ENCODE assay signal across 16 mouse cellular contexts in the genomic region with DNA sequence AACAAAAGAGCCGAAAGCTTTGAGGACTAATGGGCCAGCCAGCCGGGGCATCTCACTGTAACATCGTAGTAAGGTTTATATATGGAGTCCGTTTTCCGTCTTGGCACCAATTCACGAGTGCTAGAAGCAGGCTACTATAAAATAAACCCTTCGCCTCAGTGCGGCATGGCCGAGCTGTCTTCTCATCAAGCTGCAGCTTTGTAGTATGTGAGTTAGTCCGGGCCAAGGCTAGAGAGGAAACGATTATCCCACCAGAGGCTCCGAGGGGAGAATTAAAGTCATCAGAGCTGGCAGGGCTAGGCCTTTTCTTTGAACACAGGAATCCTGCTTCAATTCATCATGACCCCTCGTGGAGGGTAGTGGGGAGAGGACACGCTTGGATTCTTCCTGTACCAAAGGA.
DNase-seq lines count a peak whose midpoint lies in the region; ATAC-seq and TF ChIP-seq lines count a peak whose summit lies in the region.
"Had no signal": no experiment of that assay in that cellular context is flagged by ENCODE, and none has a peak within 500 bp of the region (broad histone marks: within the 10 kb centered on the region; RNA-seq: fewer than 3 reads in every experiment).

No protein-coding gene starts in this region.

- H3K9ac ChIP-seq in forebrain, postnatal 0 days, result no peak overlapping the region
- H3K9ac ChIP-seq in embryonic facial prominence, embryonic 11.5 days (replicated peaks; ENCODE audit: low read length), result no peak overlapping the region
- H3K9ac ChIP-seq in stomach, embryonic 14.5 days (replicated peaks; ENCODE audit: low read depth, low read length), result no peak overlapping the region
- H3K9ac ChIP-seq: embryonic facial prominence, embryonic 15.5 days; forebrain, embryonic 13.5 days; liver, embryonic 14.5 days had no signal

- WGBS in forebrain, embryonic 10.5 days, result 65% methylated on average over 14 of the region's 14 CpGs
- 37% methylated on average over 14 of the region's 14 CpGs for WGBS in forebrain, postnatal 0 days
- WGBS in embryonic facial prominence, embryonic 11.5 days, result 35% methylated on average over 14 of the region's 14 CpGs
- WGBS in stomach, embryonic 14.5 days, result 45% methylated on average over 14 of the region's 14 CpGs

- 0 out of 2 replicates have a peak overlapping the region, but pooled peaks have one; percentile 37 for H3K27ac ChIP-seq in forebrain, embryonic 10.5 days
- H3K27ac ChIP-seq in forebrain, postnatal 0 days (ENCODE audit: low read depth, low read length), result no peak overlapping the region
- H3K27ac ChIP-seq in embryonic facial prominence, embryonic 11.5 days (replicated peaks; ENCODE audit: low read depth, low read length), result no peak overlapping the region
- peak overlapping the region; percentile 52 for H3K27ac ChIP-seq in stomach, embryonic 14.5 days (ENCODE audit: low read length)
- H3K27ac ChIP-seq: embryonic facial prominence, embryonic 15.5 days; forebrain, embryonic 13.5 days; heart, embryonic 10.5 days; liver, embryonic 14.5 days had no signal

- TF ChIP-seq CTCF in forebrain, postnatal 0 days (IDR thresholded peaks at IDR 0.05; ENCODE audit: low read depth), result no peak

- H3K4me2 ChIP-seq in forebrain, postnatal 0 days (ENCODE audit: low read depth), result no peak overlapping the region
- H3K4me2 ChIP-seq in embryonic facial prominence, embryonic 11.5 days (ENCODE audit: low read depth, low read length), result no peak overlapping the region
- no peak overlapping the region for H3K4me2 ChIP-seq in stomach, embryonic 14.5 days (replicated peaks; ENCODE audit: low read depth, low read length)
- H3K4me2 ChIP-seq: embryonic facial prominence, embryonic 15.5 days; forebrain, embryonic 13.5 days had no signal

- DNase-seq in forebrain, embryonic 10.5 days (ENCODE audit: extremely low spot score, low spot score), result no peak
- DNase-seq in forebrain, postnatal 0 days, result no peak
- DNase-seq in kidney, postnatal 4 days, result peak; percentile 44 to 61
- no peak for DNase-seq in kidney, adult 8-10 months
- DNase-seq in embryonic facial prominence, embryonic 11.5 days (ENCODE audit: low spot score), result peak; percentile 32
- no peak for DNase-seq in thymus, postnatal 25 days
- DNase-seq in spleen, adult 18-20 months, result no peak
- DNase-seq: cerebellum, adult 9-10 months; gastrocnemius, postnatal 14 days; heart, postnatal 4 days; thymus, adult 2 months had no signal

- no peaks in the 10 kb centered on the region for H3K36me3 ChIP-seq in forebrain, embryonic 10.5 days (replicated peaks)
- H3K36me3 ChIP-seq in forebrain, postnatal 0 days (ENCODE audit: insufficient read depth), result no peaks in the 10 kb centered on the region
- no peaks in the 10 kb centered on the region for H3K36me3 ChIP-seq in embryonic facial prominence, embryonic 11.5 days (replicated peaks; ENCODE audit: control insufficient read depth, insufficient read depth, low read depth, low read length)
- no peaks in the 10 kb centered on the region for H3K36me3 ChIP-seq in stomach, embryonic 14.5 days (ENCODE audit: control insufficient read depth, insufficient read depth, low read length)
- H3K36me3 ChIP-seq: embryonic facial prominence, embryonic 15.5 days; heart, embryonic 10.5 days had no signal

- H3K27me3 ChIP-seq in forebrain, embryonic 10.5 days (ENCODE audit: poor library complexity, severe bottlenecking), result no peaks in the 10 kb centered on the region
- H3K27me3 ChIP-seq in forebrain, postnatal 0 days (ENCODE audit: insufficient read depth, low read length), result no peaks in the 10 kb centered on the region
- no peaks in the 10 kb centered on the region for H3K27me3 ChIP-seq in embryonic facial prominence, embryonic 11.5 days (ENCODE audit: control insufficient read depth, insufficient read depth, low read length)
- no peaks in the 10 kb centered on the region for H3K27me3 ChIP-seq in stomach, embryonic 14.5 days (ENCODE audit: control insufficient read depth, insufficient read depth, low read length)
- H3K27me3 ChIP-seq: embryonic facial prominence, embryonic 15.5 days; forebrain, embryonic 13.5 days had no signal

- peaks cover 15% of the 10 kb centered on the region for H3K4me1 ChIP-seq in forebrain, embryonic 10.5 days
- H3K4me1 ChIP-seq in forebrain, postnatal 0 days (ENCODE audit: insufficient read depth), result no peaks in the 10 kb centered on the region
- no peaks in the 10 kb centered on the region for H3K4me1 ChIP-seq in embryonic facial prominence, embryonic 11.5 days (ENCODE audit: control insufficient read depth, insufficient read depth, low read length)
- H3K4me1 ChIP-seq in stomach, embryonic 14.5 days (ENCODE audit: control insufficient read depth, insufficient read depth, low read length), result 0 out of 2 replicates have a peak, but pooled peaks cover 4% of the 10 kb centered on the region
- H3K4me1 ChIP-seq: heart, embryonic 10.5 days had no signal

- no peak for ATAC-seq in forebrain, postnatal 0 days
- no peak for ATAC-seq in embryonic facial prominence, embryonic 11.5 days (replicated peaks; ENCODE audit: insufficient number of reproducible peaks, low FRiP score, low TSS enrichment, low read depth)
- ATAC-seq in stomach, embryonic 14.5 days (ENCODE audit: insufficient number of reproducible peaks, insufficient read depth, low FRiP score, low read depth), result 0 out of 2 replicates have a peak, but pooled peaks have one; percentile 49
- ATAC-seq: forebrain, embryonic 13.5 days had no signal

- no peaks in the 10 kb centered on the region for H3K9me3 ChIP-seq in forebrain, embryonic 10.5 days
- H3K9me3 ChIP-seq in forebrain, postnatal 0 days (ENCODE audit: low read length), result no peaks in the 10 kb centered on the region
- H3K9me3 ChIP-seq in embryonic facial prominence, embryonic 11.5 days (replicated peaks; ENCODE audit: control insufficient read depth, low read length), result no peaks in the 10 kb centered on the region
- H3K9me3 ChIP-seq in stomach, embryonic 14.5 days (ENCODE audit: control insufficient read depth, low read depth, low read length), result no peaks in the 10 kb centered on the region
- H3K9me3 ChIP-seq: embryonic facial prominence, embryonic 15.5 days; forebrain, embryonic 13.5 days; heart, embryonic 10.5 days had no signal

- no peak overlapping the region for H3K4me3 ChIP-seq in forebrain, embryonic 10.5 days
- H3K4me3 ChIP-seq in forebrain, postnatal 0 days (ENCODE audit: low read depth, low read length), result no peak overlapping the region
- no peak overlapping the region for H3K4me3 ChIP-seq in embryonic facial prominence, embryonic 11.5 days (ENCODE audit: low read depth, low read length)
- H3K4me3 ChIP-seq in stomach, embryonic 14.5 days (ENCODE audit: low read depth, low read length), result no peak overlapping the region
- H3K4me3 ChIP-seq: embryonic facial prominence, embryonic 15.5 days; forebrain, embryonic 13.5 days; heart, embryonic 10.5 days had no signal

Comparison
In these comparisons a context has a peak if more than half of its experiments do, and no peak if none do; other contexts are left out.
1. DNase-seq: peak in kidney, postnatal 4 days (2 of 2) and embryonic facial prominence, embryonic 11.5 days (single experiment); none in forebrain, embryonic 10.5 days (single experiment), forebrain, postnatal 0 days (single experiment), kidney, adult 8-10 months (0 of 2), thymus, postnatal 25 days (single experiment) and spleen, adult 18-20 months (0 of 2).
2. H3K27ac ChIP-seq: peak in forebrain, embryonic 10.5 days (single experiment) and stomach, embryonic 14.5 days (single experiment); none in forebrain, postnatal 0 days (single experiment) and embryonic facial prominence, embryonic 11.5 days (single experiment).